Comparison of ENCODE assay signal across 8 mouse cellular contexts in the genomic region with DNA sequence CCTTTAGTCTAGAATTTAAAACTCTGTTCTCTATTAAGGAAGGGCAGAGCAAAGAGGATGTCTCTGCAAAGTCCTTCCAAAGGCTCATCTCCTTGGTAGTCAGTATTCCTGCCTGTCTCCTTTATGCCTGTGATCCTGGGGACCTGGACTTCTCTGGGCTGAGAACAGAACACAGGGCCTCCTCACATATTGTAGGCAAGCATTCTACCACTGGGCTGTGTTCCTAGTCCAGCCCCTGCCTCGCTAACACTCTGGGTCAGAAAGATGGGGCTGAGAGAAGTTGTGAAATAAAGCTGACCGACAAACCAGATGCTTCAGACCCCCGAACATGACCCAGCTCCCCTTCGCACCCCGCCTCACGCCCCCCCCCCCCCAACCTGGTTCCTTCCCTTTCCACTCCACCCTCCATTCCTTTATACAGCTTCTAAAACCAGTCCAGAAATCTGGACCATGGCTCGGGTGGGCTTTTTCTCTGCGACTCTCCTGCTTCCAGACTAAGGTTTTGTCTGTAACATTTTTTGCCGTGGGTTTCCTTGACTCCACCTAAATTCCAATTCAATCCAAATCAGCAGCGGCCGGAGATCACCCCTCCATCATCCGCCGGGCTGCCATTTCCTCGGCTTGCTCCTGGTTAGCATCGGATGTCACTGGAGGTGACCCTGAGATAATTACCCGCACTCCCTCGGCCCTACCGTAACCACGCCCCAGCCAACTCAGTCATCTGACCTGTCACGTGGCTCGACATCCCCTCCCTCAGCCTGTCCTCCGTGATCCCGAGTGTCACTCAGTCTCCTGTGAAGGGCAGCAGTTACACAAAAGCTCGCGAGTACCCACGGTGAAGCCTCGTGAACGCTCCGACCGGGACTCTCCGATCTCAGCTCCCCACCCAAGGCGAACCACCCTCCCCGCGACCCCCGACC.
DNase-seq lines count a peak whose midpoint lies in the region; ATAC-seq and TF ChIP-seq lines count a peak whose summit lies in the region.

No protein-coding gene starts in this region.

- H3K4me1 ChIP-seq in cerebellum, adult 2 months (ENCODE audit: control insufficient read depth, insufficient read depth, low read length), result no peaks in the 10 kb centered on the region
- H3K4me1 ChIP-seq in forebrain, embryonic 15.5 days, result peaks cover 11% of the 10 kb centered on the region
- no peaks in the 10 kb centered on the region for H3K4me1 ChIP-seq in heart, postnatal 0 days (ENCODE audit: control insufficient read depth, insufficient read depth)
- no peaks in the 10 kb centered on the region for H3K4me1 ChIP-seq in liver, adult 2 months (ENCODE audit: control insufficient read depth, insufficient read depth, low read length)
- no peaks in the 10 kb centered on the region for H3K4me1 ChIP-seq in neural tube, embryonic 11.5 days (ENCODE audit: control insufficient read depth, insufficient read depth, low read length)

- peak; percentile 70 to 73 for DNase-seq in cerebellum, adult 2 months
- peak; percentile 92 for DNase-seq in heart, postnatal 0 days (ENCODE audit: low spot score)
- peak; percentile 67 to 86 for DNase-seq in kidney, postnatal 25 days
- DNase-seq in liver, adult 2 months (ENCODE audit: extremely low read depth, low read depth, low spot score), result no peak
- peak; percentile 83 for DNase-seq in neural tube, embryonic 11.5 days (ENCODE audit: low spot score)
- peak; percentile 17 for DNase-seq in testis, postnatal 14 days (ENCODE audit: low spot score)
- DNase-seq in thymus, postnatal 0 days (ENCODE audit: low spot score), result no peak

- peak overlapping the region; percentile 57 for H3K4me3 ChIP-seq in cerebellum, adult 2 months (replicated peaks; ENCODE audit: insufficient read depth, low read depth, low read length)
- peak overlapping the region; percentile 58 for H3K4me3 ChIP-seq in forebrain, embryonic 15.5 days
- peak overlapping the region; percentile 36 for H3K4me3 ChIP-seq in heart, postnatal 0 days (ENCODE audit: low read depth, low read length)
- peak overlapping the region; percentile 22; the same call in 1 of the 2 replicates for H3K4me3 ChIP-seq in liver, adult 2 months (ENCODE audit: insufficient read depth, low read depth, low read length)
- H3K4me3 ChIP-seq in neural tube, embryonic 11.5 days (ENCODE audit: low read depth, low read length), result peak overlapping the region; percentile 35

- peak overlapping the region; percentile 82 for H3K4me2 ChIP-seq in forebrain, embryonic 15.5 days (replicated peaks)
- peak overlapping the region; percentile 61 for H3K4me2 ChIP-seq in heart, postnatal 0 days (ENCODE audit: low read depth, low read length)
- peak overlapping the region; percentile 46 for H3K4me2 ChIP-seq in neural tube, embryonic 11.5 days (ENCODE audit: low read depth)

- WGBS in cerebellum, adult 2 months, result 4% methylated on average over 35 of the region's 35 CpGs
- 2% methylated on average over 35 of the region's 35 CpGs for WGBS in forebrain, embryonic 15.5 days
- WGBS in heart, postnatal 0 days, result 2% methylated on average over 35 of the region's 35 CpGs
- WGBS in liver, adult 2 months, result 8% methylated on average over 35 of the region's 35 CpGs
- WGBS in neural tube, embryonic 11.5 days, result 2% methylated on average over 35 of the region's 35 CpGs

- H3K9me3 ChIP-seq in forebrain, embryonic 15.5 days, result no peaks in the 10 kb centered on the region
- no peaks in the 10 kb centered on the region for H3K9me3 ChIP-seq in heart, postnatal 0 days (replicated peaks; ENCODE audit: control insufficient read depth, low read length)
- H3K9me3 ChIP-seq in neural tube, embryonic 11.5 days (ENCODE audit: control insufficient read depth, low read length), result no peaks in the 10 kb centered on the region

- H3K27ac ChIP-seq in cerebellum, adult 2 months (ENCODE audit: insufficient read depth, low read length), result no peak overlapping the region; the same call in 1 of the 2 replicates
- no peak overlapping the region for H3K27ac ChIP-seq in forebrain, embryonic 15.5 days (replicated peaks)
- H3K27ac ChIP-seq in heart, postnatal 0 days (ENCODE audit: low read depth), result peak overlapping the region; percentile 73
- no peak overlapping the region for H3K27ac ChIP-seq in liver, adult 2 months (replicated peaks; ENCODE audit: insufficient read depth, low read depth, low read length)
- no peak overlapping the region for H3K27ac ChIP-seq in neural tube, embryonic 11.5 days (ENCODE audit: low read depth, low read length)

- peak; percentile 38; the same call in 1 of the 2 replicates for TF ChIP-seq POLR2A in cerebellum, adult 2 months (IDR thresholded peaks at IDR 0.05; ENCODE audit: borderline replicate concordance, insufficient read depth, low read length)
- no peak for TF ChIP-seq POLR2A in liver, adult 2 months (IDR thresholded peaks at IDR 0.05; ENCODE audit: extremely low read depth, insufficient read depth, low read length)

- no peak for TF ChIP-seq CTCF in cerebellum, adult 2 months (IDR thresholded peaks at IDR 0.05; ENCODE audit: borderline replicate concordance, insufficient read depth, low read depth, low read length)
- no peak for TF ChIP-seq CTCF in heart, postnatal 0 days (IDR thresholded peaks at IDR 0.05; ENCODE audit: low read depth)
- no peak for TF ChIP-seq CTCF in liver, adult 2 months (IDR thresholded peaks at IDR 0.05; ENCODE audit: low read depth, low read length)

- H3K79me2 ChIP-seq in liver, adult 2 months (ENCODE audit: control insufficient read depth, insufficient read depth, low read length), result no peaks in the 10 kb centered on the region

- H3K9ac ChIP-seq in forebrain, embryonic 15.5 days (replicated peaks), result peak overlapping the region; percentile 62
- H3K9ac ChIP-seq in heart, postnatal 0 days (replicated peaks; ENCODE audit: low read depth, low read length), result peak overlapping the region; percentile 36; the same call in 1 of the 2 replicates
- no peak overlapping the region for H3K9ac ChIP-seq in liver, adult 2 months (ENCODE audit: low read depth, low read length)
- peak overlapping the region; percentile 58 for H3K9ac ChIP-seq in neural tube, embryonic 11.5 days (ENCODE audit: low read length)

- ATAC-seq in forebrain, embryonic 15.5 days (replicated peaks), result peak; percentile 96
- peak; percentile 99 for ATAC-seq in heart, postnatal 0 days (ENCODE audit: insufficient read depth, low read depth)
- ATAC-seq in neural tube, embryonic 11.5 days (ENCODE audit: insufficient read depth, low FRiP score, low TSS enrichment), result peak; percentile 94

- H3K27me3 ChIP-seq in cerebellum, adult 2 months (ENCODE audit: control insufficient read depth, insufficient read depth, low read length), result no peaks in the 10 kb centered on the region
- no peaks in the 10 kb centered on the region for H3K27me3 ChIP-seq in forebrain, embryonic 15.5 days
- no peaks in the 10 kb centered on the region for H3K27me3 ChIP-seq in heart, postnatal 0 days (ENCODE audit: control insufficient read depth, insufficient read depth, low read length)
- no peaks in the 10 kb centered on the region; the same call in 1 of the 2 replicates for H3K27me3 ChIP-seq in liver, adult 2 months (ENCODE audit: control insufficient read depth, insufficient read depth, low read length)
- 0 out of 2 replicates have a peak, but pooled peaks cover 2% of the 10 kb centered on the region for H3K27me3 ChIP-seq in neural tube, embryonic 11.5 days (ENCODE audit: control insufficient read depth, insufficient read depth, low read length)

- peak; percentile 60; the same call in 1 of the 2 replicates for TF ChIP-seq EP300 in heart, postnatal 0 days (IDR thresholded peaks at IDR 0.05; ENCODE audit: low read depth)

- no peaks in the 10 kb centered on the region for H3K36me3 ChIP-seq in forebrain, embryonic 15.5 days
- no peaks in the 10 kb centered on the region for H3K36me3 ChIP-seq in heart, postnatal 0 days (replicated peaks; ENCODE audit: control insufficient read depth, insufficient read depth, low read length)
- H3K36me3 ChIP-seq in liver, adult 2 months (ENCODE audit: control insufficient read depth, insufficient read depth, low read length), result no peaks in the 10 kb centered on the region
- H3K36me3 ChIP-seq in neural tube, embryonic 11.5 days (ENCODE audit: control insufficient read depth, insufficient read depth, low read length), result no peaks in the 10 kb centered on the region

Comparison
In these comparisons a context has a peak if more than half of its experiments do, and no peak if none do; other contexts are left out.
1. DNase-seq: peak in cerebellum, adult 2 months (2 of 2), heart, postnatal 0 days (single experiment), kidney, postnatal 25 days (2 of 2), neural tube, embryonic 11.5 days (single experiment) and testis, postnatal 14 days (single experiment); none in liver, adult 2 months (single experiment) and thymus, postnatal 0 days (single experiment).
2. Peak in every context shown above with its lines, with median percentiles within 50 percentile points of each other: H3K4me3 ChIP-seq, ATAC-seq and H3K4me2 ChIP-seq.